16 mouse cellular contexts compared by ENCODE assay signal in the genomic region with DNA sequence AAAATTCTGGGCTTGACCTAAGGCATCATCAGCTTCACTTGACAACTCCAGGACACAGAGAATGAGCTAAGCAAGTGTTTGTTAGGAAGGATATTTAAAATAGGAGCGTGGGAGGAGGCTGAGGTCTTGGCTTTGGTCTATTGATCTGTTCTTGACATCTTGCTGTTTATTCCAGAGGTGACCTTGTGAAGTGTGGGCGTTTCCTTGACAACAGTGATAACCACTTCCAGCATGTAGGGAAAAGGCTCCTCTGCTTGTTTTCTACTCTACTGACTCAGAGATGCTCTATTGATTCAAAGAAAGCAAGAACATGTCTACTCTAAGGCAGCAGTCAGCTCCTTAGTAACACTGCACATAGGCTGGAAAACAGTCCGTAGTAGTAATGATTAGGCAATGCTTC.
DNase-seq lines count a peak whose midpoint lies in the region; ATAC-seq lines count a peak whose summit lies in the region.
"Had no signal": no experiment of that assay in that cellular context is flagged by ENCODE, and none has a peak within 500 bp of the region (broad histone marks: within the 10 kb centered on the region; RNA-seq: fewer than 3 reads in every experiment).

No protein-coding gene starts in this region.

- no peak overlapping the region for H3K4me3 ChIP-seq in hindbrain, embryonic 12.5 days
- no peak overlapping the region for H3K4me3 ChIP-seq in midbrain, embryonic 13.5 days (replicated peaks)
- H3K4me3 ChIP-seq: heart, embryonic 10.5 days; limb, embryonic 13.5 days had no signal

- peaks cover 17% of the 10 kb centered on the region for H3K4me1 ChIP-seq in hindbrain, embryonic 12.5 days
- H3K4me1 ChIP-seq in midbrain, embryonic 13.5 days (replicated peaks) = peaks cover 45% of the 10 kb centered on the region
- H3K4me1 ChIP-seq: limb, embryonic 13.5 days had no signal

- no peak overlapping the region for H3K4me2 ChIP-seq in hindbrain, embryonic 12.5 days (replicated peaks)
- no peak overlapping the region for H3K4me2 ChIP-seq in midbrain, embryonic 13.5 days (replicated peaks)
- H3K4me2 ChIP-seq: limb, embryonic 13.5 days had no signal

- H3K27ac ChIP-seq in hindbrain, embryonic 12.5 days = peak overlapping the region; percentile 79
- peak overlapping the region; percentile 86 for H3K27ac ChIP-seq in midbrain, embryonic 13.5 days
- H3K27ac ChIP-seq: heart, embryonic 10.5 days; limb, embryonic 13.5 days; macrophage had no signal

- H3K36me3 ChIP-seq in hindbrain, embryonic 12.5 days = no peaks in the 10 kb centered on the region
- H3K36me3 ChIP-seq in midbrain, embryonic 13.5 days = no peaks in the 10 kb centered on the region
- H3K36me3 ChIP-seq: heart, embryonic 10.5 days; limb, embryonic 13.5 days had no signal

- H3K9ac ChIP-seq in hindbrain, embryonic 12.5 days = no peak overlapping the region
- no peak overlapping the region for H3K9ac ChIP-seq in midbrain, embryonic 13.5 days (replicated peaks)
- H3K9ac ChIP-seq: limb, embryonic 13.5 days had no signal

- H3K9me3 ChIP-seq in hindbrain, embryonic 12.5 days (replicated peaks) = no peaks in the 10 kb centered on the region
- no peaks in the 10 kb centered on the region for H3K9me3 ChIP-seq in midbrain, embryonic 13.5 days
- H3K9me3 ChIP-seq: heart, embryonic 10.5 days; limb, embryonic 13.5 days had no signal

- WGBS in hindbrain, embryonic 12.5 days = 33% methylated on average over 3 of the region's 3 CpGs
- WGBS in midbrain, embryonic 13.5 days = 46% methylated on average over 3 of the region's 3 CpGs

- no peak for ATAC-seq in hindbrain, embryonic 12.5 days (ENCODE audit: low FRiP score)
- peak; percentile 53 for ATAC-seq in midbrain, embryonic 13.5 days
- ATAC-seq in megakaryocyte, adult 5-6 weeks (ENCODE audit: poor library complexity, severe bottlenecking) = no peak
- ATAC-seq: activated CD4-positive, CD25-positive, alpha-beta regulatory T cell, adult 4 months; CD4-positive, CD25-positive, alpha-beta regulatory T cell, adult 4 months had no signal

- no peaks in the 10 kb centered on the region for H3K27me3 ChIP-seq in hindbrain, embryonic 12.5 days
- no peaks in the 10 kb centered on the region for H3K27me3 ChIP-seq in midbrain, embryonic 13.5 days
- H3K27me3 ChIP-seq: limb, embryonic 13.5 days had no signal

- DNase-seq in retina, postnatal 1 day = peak; percentile 16
- DNase-seq in retina, embryonic 14.5 days (ENCODE audit: low spot score) = no peak
- DNase-seq in adrenal gland, adult (ENCODE audit: inconsistent age in 2 of 2, low spot score in 1 of 2) = no peak
- no peak for DNase-seq in urinary bladder, postnatal 25 days (ENCODE audit: low spot score)
- DNase-seq: cerebellum, adult 8-10 months; kidney, adult 11 months; kidney, postnatal 4 days; thymus, adult 2 months had no signal
